Mouse (Mus musculus) intestine, embryonic 16.5 days (tissue): ENCODE results near the gene Ssna1. TPM values are rescaled to one million over a fixed set of nuclear protein-coding genes. Genes with fewer than 3 reads are reported as not detected.
"Not testable (repeated sequence)": the region's sequence is repeated elsewhere in the genome, so short reads cannot be mapped to it uniquely, and the experiment has no call there.

Experiments
- ATAC-seq: fragments of 200-750 bp; cut with Nextera tagmentation; 2 replicates; pipeline ENCODE4 v1.8.0; 2017; ENCODE audit warnings: moderate TSS enrichment, moderate library complexity
- H3K27ac ChIP-seq: fragments of 300-500 bp; sonication (generic); 2 replicates; pipeline ENCODE4 v1.5.1; 2014; ENCODE audit warnings: mild to moderate bottlenecking, low read length
- H3K27me3 ChIP-seq: fragments of 300-500 bp; sonication (generic); replicated peaks from 2 replicates; pipeline ENCODE4 v1.6.1; 2014; ENCODE audit warnings: low read length, control low read depth, mixed read lengths; ENCODE audit not compliant: control insufficient read depth, insufficient read depth
- H3K36me3 ChIP-seq: fragments of 300-500 bp; sonication (generic); 2 replicates; pipeline ENCODE4 v1.6.1; 2014; ENCODE audit warnings: low read length, control low read depth; ENCODE audit not compliant: control insufficient read depth, insufficient read depth
- H3K4me1 ChIP-seq: fragments of 300-500 bp; sonication (generic); 2 replicates; pipeline ENCODE4 v1.6.1; 2014; ENCODE audit warnings: low read length, control low read depth, mixed read lengths; ENCODE audit not compliant: control insufficient read depth, insufficient read depth
- H3K4me2 ChIP-seq: fragments of 300-500 bp; sonication (generic); 2 replicates; pipeline ENCODE4 v1.6.1; 2014; ENCODE audit warnings: low read depth, low read length, control low read depth
- H3K4me3 ChIP-seq: fragments of 300-500 bp; sonication (generic); 2 replicates; pipeline ENCODE4 v1.5.1; 2014; ENCODE audit warnings: mild to moderate bottlenecking, low read length
- H3K9ac ChIP-seq: fragments of 300-500 bp; sonication (generic); 2 replicates; pipeline ENCODE4 v1.6.1; 2014; ENCODE audit warnings: low read depth, low read length
- H3K9me3 ChIP-seq: fragments of 300-500 bp; sonication (generic); 2 replicates; pipeline ENCODE4 v1.6.1; 2016; ENCODE audit warnings: low read length, control low read depth; ENCODE audit not compliant: control insufficient read depth
- whole genome bisulfite sequencing: fragments of 180-500 bp; shearing (Covaris S2); extraction: QIAGEN DNeasy Blood & Tissue Kit; methylation state at CpG from one replicate; pipeline ENCODE4 v1.1.7; 2014; 5-methylcytosine and 5-hydroxymethylcytosine counted together
- polyA plus RNA-seq: library from polyadenylated mRNA; unstranded; fragments of >200 nt; fragmentation: Nextera tagmentation; extraction: Ambion mirVana; gene quantifications from 2 replicates; pipeline ENCODE4 v1.2.1, GENCODE M21; 2015

Ssna1 gene
- polyA plus RNA-seq, 1 experiment from 2014 or later: 200 TPM

GRCm38 (mm10) chr2:25264286-25264660, 8.0 kb downstream of the Ssna1 start:
- H3K9ac ChIP-seq: peak overlapping the region; percentile 87
- peaks cover 1% of the 10 kb centered on the region for H3K36me3 ChIP-seq
- peak overlapping the region; percentile 93 for H3K4me3 ChIP-seq
- H3K4me2 ChIP-seq: peak overlapping the region; percentile 96
- H3K4me1 ChIP-seq: peaks cover 41% of the 10 kb centered on the region
- no peaks in the 10 kb centered on the region for H3K9me3 ChIP-seq
- H3K27me3 ChIP-seq: peaks cover 5% of the 10 kb centered on the region; the same call in 1 of the 2 replicates
- WGBS: 76% methylated on average over 5 of the region's 5 CpGs
- H3K27ac ChIP-seq: peak overlapping the region; percentile 96
- no peak for ATAC-seq

- 23% methylated on average over 12 of the region's 12 CpGs for WGBS
- H3K27me3 ChIP-seq: peaks cover 5% of the 10 kb centered on the region; the same call in 1 of the 2 replicates
- no peaks in the 10 kb centered on the region for H3K36me3 ChIP-seq
- peak overlapping the region; percentile 87 for H3K9ac ChIP-seq
- peaks cover 41% of the 10 kb centered on the region for H3K4me1 ChIP-seq
- peak overlapping the region; percentile 96 for H3K27ac ChIP-seq
- peak overlapping the region; percentile 96 for H3K4me2 ChIP-seq
- H3K4me3 ChIP-seq: peak overlapping the region; percentile 93
- H3K9me3 ChIP-seq: no peaks in the 10 kb centered on the region
- no peak for ATAC-seq
These were observed 8.5 kb downstream of the Ssna1 start for GRCm38 (mm10) chr2:25263623-25264285.

- peaks cover 40% of the 10 kb centered on the region for H3K4me1 ChIP-seq
- peak; percentile 10 for ATAC-seq
- H3K36me3 ChIP-seq: no peaks in the 10 kb centered on the region
- H3K9me3 ChIP-seq: no peaks in the 10 kb centered on the region
- H3K27me3 ChIP-seq: peaks cover 5% of the 10 kb centered on the region; the same call in 1 of the 2 replicates
- peak overlapping the region; percentile 93 for H3K4me3 ChIP-seq
- peak overlapping the region; percentile 96 for H3K4me2 ChIP-seq
- peak overlapping the region; percentile 87 for H3K9ac ChIP-seq
- under 1% methylated on average over 82 of the region's 82 CpGs for WGBS
- H3K27ac ChIP-seq: peak overlapping the region; percentile 96
These were observed 9.2 kb downstream of the Ssna1 start for GRCm38 (mm10) chr2:25262795-25263622.

- peak within 1 kb of the TSS; percentile 96 for H3K4me2 ChIP-seq
- under 1% methylated on average over 39 of the region's 39 CpGs for WGBS
- H3K9me3 ChIP-seq: no peaks in the 10 kb centered on the region
- peak; percentile 95 for ATAC-seq
- H3K27me3 ChIP-seq: peaks cover 5% of the 10 kb centered on the region; the same call in 1 of the 2 replicates
- peaks cover 35% of the 10 kb centered on the region for H3K4me1 ChIP-seq
- H3K27ac ChIP-seq: peak within 1 kb of the TSS; percentile 96
- peak within 1 kb of the TSS; percentile 93 for H3K4me3 ChIP-seq
- no peaks in the 10 kb centered on the region for H3K36me3 ChIP-seq
- peak within 1 kb of the TSS; percentile 87 for H3K9ac ChIP-seq
These were observed 9.9 kb downstream of the Ssna1 start, which contains the start of gene Tprn for GRCm38 (mm10) chr2:25262291-25262767. TSS of gene Tprn (plus strand) at chr2:25262618.

- peak; percentile 21 for ATAC-seq
- Histone ChIP-seq H3K4me2 (peak overlapping the region; percentile 81), H3K36me3 (no peaks in the 10 kb centered on the region), H3K4me1 (peaks cover 30% of the 10 kb centered on the region), H3K9me3 (no peaks in the 10 kb centered on the region), H3K27ac (peak overlapping the region; percentile 72), H3K4me3 (peak overlapping the region; percentile 93), H3K27me3 (peaks cover 5% of the 10 kb centered on the region; the same call in 1 of the 2 replicates), H3K9ac (peak overlapping the region; percentile 65)
- WGBS: 38% methylated on average over 11 of the region's 12 CpGs
These were observed 10.4 kb downstream of the Ssna1 start for GRCm38 (mm10) chr2:25261870-25262269.

GRCm38 (mm10) chr2:25258887-25259286, 13.4 kb downstream of the Ssna1 start:
- ATAC-seq: no peak
- Histone ChIP-seq H3K36me3 (no peaks in the 10 kb centered on the region), H3K9me3 (no peaks in the 10 kb centered on the region), H3K4me2 (no peak overlapping the region), H3K4me3 (no peak overlapping the region), H3K27ac (no peak overlapping the region), H3K27me3 (peaks cover 3% of the 10 kb centered on the region; the same call in 1 of the 2 replicates), H3K4me1 (peaks cover 23% of the 10 kb centered on the region), H3K9ac (no peak overlapping the region)
- 66% methylated on average over 2 of the region's 2 CpGs for WGBS

GRCm38 (mm10) chr2:25257250-25257649, 15.0 kb downstream of the Ssna1 start:
- H3K4me1 ChIP-seq: peaks cover 14% of the 10 kb centered on the region
- not testable (repeated sequence) for H3K9ac ChIP-seq, H3K27me3 ChIP-seq, H3K9me3 ChIP-seq, ATAC-seq, H3K4me3 ChIP-seq, H3K27ac ChIP-seq, H3K4me2 ChIP-seq, H3K36me3 ChIP-seq
- 85% methylated on average over 5 of the region's 5 CpGs for WGBS

GRCm38 (mm10) chr2:25256443-25257109, 15.7 kb downstream of the Ssna1 start:
- WGBS: 54% methylated on average over 10 of the region's 12 CpGs
- H3K27me3 ChIP-seq, H3K27ac ChIP-seq, H3K9me3 ChIP-seq, H3K36me3 ChIP-seq, ATAC-seq: not testable (repeated sequence)
- H3K4me1 ChIP-seq: peaks cover 14% of the 10 kb centered on the region
- peak overlapping the region; percentile 100 for H3K4me3 ChIP-seq
- peak overlapping the region; percentile 95 for H3K9ac ChIP-seq
- H3K4me2 ChIP-seq: peak overlapping the region; percentile 97
